Mouse (Mus musculus) brain, embryonic 14.5 days (tissue): Measurements from ENCODE around the gene Dppa3.

Experiments used
- CTCF ChIP-seq: fragments of 200-500 bp; IDR thresholded peaks from 2 replicates; pipeline ENCODE4 v1.5.1; 2012; ENCODE audit warnings: inconsistent platforms, mild to moderate bottlenecking, moderate library complexity, borderline replicate concordance; ENCODE audit not compliant: insufficient read depth, insufficient read length; ENCODE audit errors: extremely low read depth
- POLR2A ChIP-seq: fragments of 200-500 bp; IDR thresholded peaks from 2 replicates; pipeline ENCODE4 v1.6.1; 2012; ENCODE audit warnings: mild to moderate bottlenecking, inconsistent platforms, borderline replicate concordance; ENCODE audit not compliant: poor library complexity, insufficient read depth, insufficient read length, severe bottlenecking; ENCODE audit errors: extremely low read depth

DNA sequence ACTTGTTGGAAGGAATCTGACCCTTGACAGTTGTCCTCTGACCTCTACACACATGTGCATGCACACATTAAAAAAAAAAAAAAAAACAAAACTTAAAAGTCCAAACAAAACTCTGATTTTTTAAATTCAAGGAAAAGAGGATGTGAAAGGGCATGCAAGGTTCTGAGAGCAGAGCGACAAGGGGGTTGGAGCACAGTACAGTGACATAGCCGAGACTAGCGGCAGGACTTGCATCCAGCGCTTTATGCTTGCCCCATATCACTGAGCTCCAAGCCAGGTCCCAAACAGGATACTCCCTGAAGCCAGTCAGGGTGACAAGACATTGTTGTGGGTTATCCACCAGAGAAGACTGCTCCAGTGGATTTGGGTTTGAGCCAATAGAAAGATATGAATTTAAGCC is 28.2 kb upstream of the Dppa3 start:
- no peak for TF ChIP-seq POLR2A
- TF ChIP-seq CTCF: no peak
